Mouse (Mus musculus) CH12.LX (cell line): Measurements from ENCODE around the gene Gata2. TPM values are rescaled to one million over a fixed set of nuclear protein-coding genes. Genes with fewer than 3 reads are reported as not detected.

Experiments used
- DNase-seq: peaks from one replicate; pipeline ENCODE4 v3.0.0-alpha.2; 2013; ENCODE audit errors: extremely low read depth
- H3K27ac ChIP-seq: 2 replicates; pipeline ENCODE4 v1.5.1; 2012; ENCODE audit warnings: low read depth, mild to moderate bottlenecking, control low read depth, moderate library complexity; ENCODE audit not compliant: insufficient read depth
- H3K27me3 ChIP-seq: replicated peaks from 2 replicates; pipeline ENCODE3; 2012; ENCODE audit warnings: inconsistent platforms
- H3K36me3 ChIP-seq, 2 experiments: replicated peaks in 1 of 2; 2 replicates each; pipeline versions ENCODE3 to v1.6.1; 2012; ENCODE audit warnings: inconsistent platforms in 1 of 2, low read length in 1 of 2, mild to moderate bottlenecking in 1 of 2, mixed read lengths in 1 of 2, moderate library complexity in 1 of 2; ENCODE audit not compliant: control insufficient read depth in 1 of 2, insufficient read depth in 1 of 2
- H3K4me1 ChIP-seq, 2 experiments: 2 replicates each; pipeline ENCODE4 v1.6.1; 2012; ENCODE audit warnings: inconsistent platforms in 1 of 2, moderate library complexity in 1 of 2; ENCODE audit not compliant: insufficient read depth in 2 of 2, control insufficient read depth in 1 of 2
- H3K4me2 ChIP-seq: 2 replicates; pipeline ENCODE4 v1.6.1; 2012; ENCODE audit warnings: low read depth, mild to moderate bottlenecking, control low read depth; ENCODE audit not compliant: poor library complexity, insufficient read depth, severe bottlenecking
- H3K4me3 ChIP-seq, 3 experiments: fragments of 150-350 bp in 1 of 3; sonication (generic) in 1 of 3; replicated peaks in 1 of 3; 2 replicates each; pipeline versions ENCODE3 to v1.5.1; 2011 to 2012; ENCODE audit warnings: low read depth in 2 of 3, low read length in 2 of 3, mild to moderate bottlenecking in 2 of 3, moderate library complexity in 2 of 3, control low read depth in 1 of 3, improper control_type of control experiment in 1 of 3, inconsistent platforms in 1 of 3, mixed read lengths in 1 of 3; ENCODE audit not compliant: poor library complexity in 1 of 3
- H3K79me2 ChIP-seq: replicated peaks from 2 replicates; pipeline ENCODE4 v1.6.1; 2012; ENCODE audit warnings: mild to moderate bottlenecking, moderate library complexity; ENCODE audit not compliant: control insufficient read depth, poor library complexity, insufficient read depth, severe bottlenecking; ENCODE audit errors: extremely low read depth
- H3K9ac ChIP-seq: 2 replicates; pipeline ENCODE4 v1.6.1; 2012; ENCODE audit warnings: low read depth, mild to moderate bottlenecking, control low read depth, moderate library complexity; ENCODE audit not compliant: insufficient read depth
- H3K9me3 ChIP-seq: replicated peaks from 2 replicates; pipeline ENCODE3; 2012; ENCODE audit warnings: low read length, inconsistent platforms, mixed read lengths
- BHLHE40 ChIP-seq: IDR thresholded peaks from 2 replicates; pipeline ENCODE4 v1.6.1; 2011; ENCODE audit warnings: mild to moderate bottlenecking, low read depth, low read length, improper control_type of control experiment
- ELF1 ChIP-seq: IDR thresholded peaks from 2 replicates; pipeline ENCODE4 v1.6.1; 2014; ENCODE audit warnings: low read depth, mild to moderate bottlenecking, inconsistent platforms, low read length, improper control_type of control experiment
- EP300 ChIP-seq: IDR thresholded peaks from 2 replicates; pipeline ENCODE4 v1.6.1; 2011; ENCODE audit warnings: low read length, improper control_type of control experiment
- ETS1 ChIP-seq: conservative IDR thresholded peaks from 2 replicates; pipeline ENCODE4 v1.6.1; 2012; ENCODE audit warnings: low read depth, mild to moderate bottlenecking, inconsistent platforms, low read length, improper control_type of control experiment, moderate library complexity
- HCFC1 ChIP-seq: IDR thresholded peaks from 2 replicates; pipeline ENCODE4 v1.6.1; 2012; ENCODE audit warnings: low read depth, mild to moderate bottlenecking, inconsistent platforms, low read length, improper control_type of control experiment
- MAFK ChIP-seq: IDR thresholded peaks from 2 replicates; pipeline ENCODE4 v1.6.1; 2011; ENCODE audit warnings: low read length, improper control_type of control experiment; ENCODE audit not compliant: insufficient replicate concordance
- MAX ChIP-seq: IDR thresholded peaks from 2 replicates; pipeline ENCODE4 v1.6.1; 2011; ENCODE audit warnings: low read length, improper control_type of control experiment
- MEF2A ChIP-seq: IDR thresholded peaks from 2 replicates; pipeline ENCODE4 v1.6.1; 2014; ENCODE audit warnings: low read depth, mild to moderate bottlenecking, inconsistent platforms, low read length, improper control_type of control experiment, borderline replicate concordance
- MYC ChIP-seq: IDR thresholded peaks from 2 replicates; pipeline ENCODE4 v1.6.1; 2011; ENCODE audit warnings: low read depth, mild to moderate bottlenecking, improper control_type of control experiment, low read length
- NELFE ChIP-seq: IDR thresholded peaks from 2 replicates; pipeline ENCODE4 v1.6.1; 2011; ENCODE audit warnings: low read depth, low read length, improper control_type of control experiment
- NRF1 ChIP-seq: IDR thresholded peaks from 2 replicates; pipeline ENCODE4 v1.6.1; 2014; ENCODE audit warnings: low read depth, mild to moderate bottlenecking, inconsistent platforms, low read length, improper control_type of control experiment, moderate library complexity
- PAX5 ChIP-seq: IDR thresholded peaks from 2 replicates; pipeline ENCODE4 v1.6.1; 2012; ENCODE audit warnings: low read length, inconsistent platforms, mixed read lengths
- SIN3A ChIP-seq: IDR thresholded peaks from 2 replicates; pipeline ENCODE4 v1.6.1; 2012; ENCODE audit warnings: low read length, improper control_type of control experiment, inconsistent platforms
- SMC3 ChIP-seq: IDR thresholded peaks from 2 replicates; pipeline ENCODE4 v1.6.1; 2011; ENCODE audit warnings: low read depth, low read length, improper control_type of control experiment
- UBTF ChIP-seq: IDR thresholded peaks from 2 replicates; pipeline ENCODE4 v1.6.1; 2012; ENCODE audit warnings: low read depth, mild to moderate bottlenecking, inconsistent platforms, low read length, improper control_type of control experiment, moderate library complexity
- USF1 ChIP-seq: IDR thresholded peaks from 2 replicates; pipeline ENCODE4 v1.6.1; 2014; ENCODE audit warnings: low read depth, mild to moderate bottlenecking, inconsistent platforms, low read length, improper control_type of control experiment
- USF2 ChIP-seq: conservative IDR thresholded peaks from 2 replicates; pipeline ENCODE4 v1.6.1; 2011; ENCODE audit warnings: low read depth, low read length, improper control_type of control experiment
- ZC3H11A ChIP-seq: IDR thresholded peaks from 2 replicates; pipeline ENCODE4 v1.6.1; 2012; ENCODE audit warnings: low read depth, mild to moderate bottlenecking, inconsistent platforms, low read length, improper control_type of control experiment
- ZKSCAN1 ChIP-seq: IDR thresholded peaks from 2 replicates; pipeline ENCODE4 v1.6.1; 2012; ENCODE audit warnings: low read depth, inconsistent platforms, low read length, improper control_type of control experiment, borderline replicate concordance
- ZMIZ1 ChIP-seq: IDR thresholded peaks from 2 replicates; pipeline ENCODE4 v1.6.1; 2012; ENCODE audit warnings: low read depth, mild to moderate bottlenecking, inconsistent platforms, low read length, improper control_type of control experiment
- ZNF384 ChIP-seq: IDR thresholded peaks from 2 replicates; pipeline ENCODE4 v1.6.1; 2012; ENCODE audit warnings: low read depth, low read length, improper control_type of control experiment, inconsistent platforms
- dilution Hi-C: fragments of 300-500 bp; cut with MboI; formaldehyde crosslinking; loops from 2 replicates; pipeline ENCODE4 v1.14.3; 2020; ENCODE audit warnings: low sequenced_read_pairs; ENCODE audit not compliant: extremely low pct_unique_long_range_greater_than_20kb, extremely low pct_ligation_motif_present
- in situ Hi-C: fragments of 300-500 bp; cut with MboI; formaldehyde crosslinking; loops from 3 replicates; pipeline ENCODE4 v1.14.3; 2019; ENCODE audit warnings: low sequenced_read_pairs, low pct_ligation_motif_present, low pct_unique_long_range_greater_than_20kb, mixed read lengths
- polyA plus RNA-seq: library from polyadenylated mRNA; unstranded; fragments of >175 nt; gene quantifications from 2 replicates; pipeline ENCODE4 v1.2.1, GENCODE M21; 2012; ENCODE audit warnings: low read depth; ENCODE audit not compliant: insufficient read length
- total RNA-seq, 2 experiments: library from RNA; depleted of rRNA; stranded (reverse); fragments of 300-350 nt in 1 of 2; fragments of >200 nt in 1 of 2; gene quantifications; 2 replicates each; pipeline ENCODE4 v1.2.3; 2012 to 2014

Gene Gata2
- total and polyA plus RNA-seq, 3 experiments, result not detected

DNA sequence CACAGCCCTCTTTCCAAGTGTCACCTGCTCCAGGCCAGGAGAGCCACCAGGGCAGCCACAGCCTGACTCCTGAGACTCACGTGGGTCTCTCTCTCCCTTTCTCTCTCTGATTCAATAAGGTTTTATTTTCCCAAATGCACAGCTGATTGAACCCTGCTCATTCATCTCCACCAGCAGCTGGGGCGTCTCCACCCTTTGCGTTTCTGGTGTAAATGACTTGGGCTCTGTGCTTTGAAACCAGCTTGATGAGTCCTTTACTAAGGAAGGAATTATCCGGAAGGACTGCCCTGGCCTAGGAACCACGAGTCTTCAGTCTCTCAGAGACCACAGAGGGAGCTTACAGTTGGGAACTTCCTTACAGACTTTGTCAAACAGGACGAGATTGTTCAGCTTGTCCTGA lies 38.5 kb downstream of the Gata2 start:
- Histone ChIP-seq H3K27me3 (peaks cover 73% of the 10 kb centered on the region), H3K9me3 (no peaks in the 10 kb centered on the region), H3K4me3 (no peak overlapping the region), H3K36me3 (no peaks in the 10 kb centered on the region), H3K27ac (no peak overlapping the region), H3K4me2 (no peak overlapping the region), H3K79me2 (no peaks in the 10 kb centered on the region), H3K4me1 (peaks cover 0 to 2% of the 10 kb centered on the region in 2 experiments; a peak in 2 of 4 replicates), H3K9ac (no peak overlapping the region)
- dilution Hi-C loops (no loop called here), in situ Hi-C loops (loop anchor here (10.0 kb wide), 1 partner anchor 47 kb away; no protein-coding TSS in a partner anchor)
- TF ChIP-seq ZMIZ1 (no peak), BHLHE40 (no peak), NRF1 (no peak), ZKSCAN1 (no peak), SMC3 (no peak), NELFE (no peak), SIN3A (no peak), PAX5 (no peak), ZNF384 (no peak), USF1 (no peak), MAFK (no peak), USF2 (no peak), ZC3H11A (no peak), ELF1 (no peak), MEF2A (no peak), HCFC1 (no peak), MAX (no peak), EP300 (no peak), MYC (no peak)
- no peak for DNase-seq

DNA sequence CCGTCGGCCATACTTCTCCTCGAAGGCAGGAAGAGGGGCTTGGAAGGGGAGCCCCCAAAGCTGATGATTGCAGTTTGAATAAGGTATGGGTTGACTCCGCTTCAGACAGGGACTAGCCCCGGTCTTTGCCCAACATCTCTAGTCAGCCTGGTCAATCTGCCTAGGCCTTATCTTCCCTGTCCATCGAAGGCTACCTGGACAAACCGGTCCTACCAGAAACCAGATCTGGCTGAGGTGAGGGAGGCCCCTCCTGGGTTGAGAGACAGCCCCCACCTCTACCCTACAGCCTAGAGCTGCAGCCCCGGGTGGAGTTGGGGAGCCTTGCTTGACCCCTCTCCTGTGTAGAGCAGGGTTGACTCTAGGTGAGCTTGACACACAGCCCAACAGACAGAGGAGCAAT lies 40.3 kb downstream of the Gata2 start:
- no peaks in the 10 kb centered on the region for H3K4me1 ChIP-seq
- in situ Hi-C loops, result loop anchor here (10.0 kb wide), 1 partner anchor 49 kb away; no protein-coding TSS in a partner anchor
- dilution Hi-C loops, result no loop called here
- no peak overlapping the region for H3K27ac ChIP-seq
- TF ChIP-seq UBTF, result no peak
- no peak for TF ChIP-seq BHLHE40
- no peak for TF ChIP-seq HCFC1
- no peak for TF ChIP-seq ETS1
- no peaks in the 10 kb centered on the region for H3K9me3 ChIP-seq
- H3K9ac ChIP-seq, result no peak overlapping the region
- peaks cover 64% of the 10 kb centered on the region for H3K27me3 ChIP-seq
- no peak for DNase-seq
- H3K36me3 ChIP-seq, result no peaks in the 10 kb centered on the region
- no peaks in the 10 kb centered on the region for H3K79me2 ChIP-seq
- no peak overlapping the region for H3K4me3 ChIP-seq
- H3K4me2 ChIP-seq, result no peak overlapping the region
